In genomic region chr3:84558301-84558700, GRCm38 (mm10) we compare ENCODE assay signal across 24 mouse cellular contexts. TPM values are rescaled to one million over a fixed set of nuclear protein-coding genes. Genes with fewer than 3 reads are reported as not detected.
DNase-seq lines count a peak whose midpoint lies in the region; ATAC-seq and TF ChIP-seq lines count a peak whose summit lies in the region.
"Had no signal": no experiment of that assay in that cellular context is flagged by ENCODE, and none has a peak within 500 bp of the region (broad histone marks: within the 10 kb centered on the region; RNA-seq: fewer than 3 reads in every experiment).

No protein-coding gene starts in this region.

- ATAC-seq in hindbrain, embryonic 12.5 days (ENCODE audit: low FRiP score) = no peak
- ATAC-seq: forebrain, embryonic 14.5 days; hindbrain, embryonic 16.5 days; inflammation-experienced regulatory T-cells, adult 6 months; intestine, postnatal 0 days had no signal

- H3K27ac ChIP-seq in gastrocnemius, adult 2 months = peak overlapping the region; percentile 20; the same call in 1 of the 2 replicates
- H3K27ac ChIP-seq in hindbrain, embryonic 12.5 days = no peak overlapping the region
- H3K27ac ChIP-seq: embryonic facial prominence, embryonic 15.5 days; forebrain, embryonic 10.5 days had no signal

- H3K9me3 ChIP-seq in hindbrain, embryonic 12.5 days (replicated peaks) = no peaks in the 10 kb centered on the region
- H3K9me3 ChIP-seq: embryonic facial prominence, embryonic 15.5 days; forebrain, embryonic 10.5 days; heart, embryonic 12.5 days had no signal

- 96% methylated on average over 3 of the region's 3 CpGs for WGBS in hindbrain, embryonic 12.5 days

- intact Hi-C loops in gastrocnemius, adult 2 months (cut with DNase I) = no loop called here

- no peak overlapping the region for H3K4me3 ChIP-seq in gastrocnemius, adult 2 months
- no peak overlapping the region for H3K4me3 ChIP-seq in hindbrain, embryonic 12.5 days
- H3K4me3 ChIP-seq: embryonic facial prominence, embryonic 15.5 days; erythroblast, embryonic 14.5 days; forebrain, embryonic 10.5 days; heart, embryonic 12.5 days had no signal

- no peaks in the 10 kb centered on the region for H3K36me3 ChIP-seq in hindbrain, embryonic 12.5 days
- H3K36me3 ChIP-seq: embryonic facial prominence, embryonic 15.5 days; forebrain, embryonic 10.5 days; heart, embryonic 12.5 days had no signal

- no peaks in the 10 kb centered on the region for H3K27me3 ChIP-seq in hindbrain, embryonic 12.5 days
- H3K27me3 ChIP-seq: embryonic facial prominence, embryonic 15.5 days; heart, embryonic 12.5 days had no signal

- no peak overlapping the region for H3K9ac ChIP-seq in hindbrain, embryonic 12.5 days
- H3K9ac ChIP-seq: embryonic facial prominence, embryonic 15.5 days; heart, embryonic 12.5 days had no signal

- H3K4me1 ChIP-seq in hindbrain, embryonic 12.5 days = peaks cover 2% of the 10 kb centered on the region; the same call in 1 of the 2 replicates

- peak; percentile 31 for DNase-seq in adrenal gland, postnatal 14 days
- DNase-seq in adrenal gland, adult 2 months = no peak
- DNase-seq in gastrocnemius, adult 2 months = peak; percentile 77
- DNase-seq in gastrocnemius, postnatal 4 days (ENCODE audit: low spot score in 2 of 2) = no peak
- DNase-seq in gastrocnemius, adult 8-10 months (ENCODE audit: low spot score in 2 of 2) = peak; percentile 26 to 48
- peak; percentile 45 for DNase-seq in gastrocnemius, postnatal 25 days
- DNase-seq in kidney, adult 9 months = no peak
- DNase-seq: cerebellum, adult 11-12 months; embryo, embryonic 11 days; heart, postnatal 36 days had no signal

- no peak for TF ChIP-seq CTCF in gastrocnemius, adult 2 months (IDR thresholded peaks at IDR 0.05)

- H3K4me2 ChIP-seq in hindbrain, embryonic 12.5 days (replicated peaks) = no peak overlapping the region
- H3K4me2 ChIP-seq: embryonic facial prominence, embryonic 15.5 days; heart, embryonic 12.5 days had no signal

RNA-seq across cellular contexts. Expression of gene Arfip1, which starts 24.1 kb away (rescaled TPM):
- 47.2 and 47.6 TPM in 2 replicates for total RNA-seq in adrenal gland, postnatal 14 days (2021)
- total RNA-seq in adrenal gland, adult 2 months (2021) = 10 to 100 TPM; 50.7 to 52.1 TPM
- 4.3 and 6.3 TPM in 2 replicates for polyA plus RNA-seq in adrenal gland, adult 2 months (2012; rRNA removed)
- 10 to 100 TPM in 1 of 2 experiments, 1 to 10 TPM in 1; 9.2 to 11.2 TPM for total RNA-seq in gastrocnemius, adult 2 months (2021)
- 10 to 100 TPM; 32.3 to 40.5 TPM for total RNA-seq in gastrocnemius, postnatal 4 days (2021)
- total RNA-seq in gastrocnemius, adult 8-10 months (2022) = 10 to 100 TPM in 1 of 4 experiments, 1 to 10 TPM in 3; 7.6 to 10.4 (median 9.1) TPM
- total RNA-seq in gastrocnemius, postnatal 25 days (2021) = 10 to 100 TPM in 1 of 2 experiments, 1 to 10 TPM in 1; 9.1 to 10.8 TPM
- polyA plus RNA-seq in hindbrain, embryonic 12.5 days (2016; fragmentation: Nextera tagmentation; extraction: Ambion mirVana) = 33.1 and 39.9 TPM in 2 replicates

RNA-seq across cellular contexts. Expression of gene Tigd4, which starts 35.1 kb away (rescaled TPM):
- total RNA-seq in adrenal gland, postnatal 14 days (2021) = 0.11 TPM in 1 of 2 replicates, not detected in the other
- not detected for total RNA-seq in adrenal gland, adult 2 months (2021)
- polyA plus RNA-seq in adrenal gland, adult 2 months (2012; rRNA removed) = not detected in 2 replicates
- total RNA-seq in gastrocnemius, adult 2 months (2021) = 10 to 100 TPM in 1 of 2 experiments, 1 to 10 TPM in 1; 6.0 to 18.3 TPM
- 10 to 100 TPM; 15.5 to 19.9 TPM for total RNA-seq in gastrocnemius, postnatal 4 days (2021)
- 10 to 100 TPM in 1 of 4 experiments, 1 to 10 TPM in 3; 9.2 to 11.0 (median 9.7) TPM for total RNA-seq in gastrocnemius, adult 8-10 months (2022)
- total RNA-seq in gastrocnemius, postnatal 25 days (2021) = 10 to 100 TPM in 1 of 2 experiments, 1 to 10 TPM in 1; 5.5 to 11.2 TPM
- polyA plus RNA-seq in hindbrain, embryonic 12.5 days (2016; fragmentation: Nextera tagmentation; extraction: Ambion mirVana) = 0.20 TPM in 1 of 2 replicates, not detected in the other
- total RNA-seq: adrenal gland, adult 18-20 months; common myeloid progenitor, adult 5-6 weeks; granulocyte monocyte progenitor cell, adult 5-6 weeks; MEL had no signal
- polyA plus RNA-seq: C2C12; erythroblast, embryonic 14.5 days; forebrain, embryonic 14.5 days; heart, embryonic 12.5 days; inflammation-experienced regulatory T-cells, adult 6 months; intestine, postnatal 0 days had no signal

Comparison
In these comparisons a context has a peak if more than half of its experiments do, and no peak if none do; other contexts are left out.
1. DNase-seq: peak in adrenal gland, postnatal 14 days (single experiment), gastrocnemius, adult 2 months (single experiment), gastrocnemius, adult 8-10 months (2 of 2) and gastrocnemius, postnatal 25 days (single experiment); none in adrenal gland, adult 2 months (single experiment), gastrocnemius, postnatal 4 days (0 of 2) and kidney, adult 9 months (single experiment).